Mouse (Mus musculus) gastrocnemius, adult 2 months (tissue): ENCODE results near the gene Hs3st4. TPM values are rescaled to one million over a fixed set of nuclear protein-coding genes. Genes with fewer than 3 reads are reported as not detected.

Source experiments
- DNase-seq: peaks from one replicate; pipeline ENCODE4 v3.0.0; 2022
- H3K27ac ChIP-seq: fragments of 200-600 bp; 2 replicates; pipeline ENCODE4 v1.8.1; 2022; ENCODE audit warnings: mild to moderate bottlenecking
- H3K4me3 ChIP-seq: fragments of 200-600 bp; 2 replicates; pipeline ENCODE4 v1.8.1; 2022; ENCODE audit warnings: mild to moderate bottlenecking, moderate library complexity
- CTCF ChIP-seq: fragments of 200-600 bp; IDR thresholded peaks from 2 replicates; pipeline ENCODE4 v1.8.1; 2022; ENCODE audit warnings: antibody characterized with exemption, mild to moderate bottlenecking, moderate library complexity
- intact Hi-C: fragments of 180-260 bp; cut with DNase I; formaldehyde crosslinking; loops from one replicate; pipeline ENCODE4 v1.15.1; 2025
- total RNA-seq, 2 experiments: library from RNA; stranded (reverse); gene quantifications; 2 replicates each; pipeline ENCODE4 v1.2.3; 2021

Gene Hs3st4
- total RNA-seq, 2 experiments from 2014 or later, result not detected

DNA sequence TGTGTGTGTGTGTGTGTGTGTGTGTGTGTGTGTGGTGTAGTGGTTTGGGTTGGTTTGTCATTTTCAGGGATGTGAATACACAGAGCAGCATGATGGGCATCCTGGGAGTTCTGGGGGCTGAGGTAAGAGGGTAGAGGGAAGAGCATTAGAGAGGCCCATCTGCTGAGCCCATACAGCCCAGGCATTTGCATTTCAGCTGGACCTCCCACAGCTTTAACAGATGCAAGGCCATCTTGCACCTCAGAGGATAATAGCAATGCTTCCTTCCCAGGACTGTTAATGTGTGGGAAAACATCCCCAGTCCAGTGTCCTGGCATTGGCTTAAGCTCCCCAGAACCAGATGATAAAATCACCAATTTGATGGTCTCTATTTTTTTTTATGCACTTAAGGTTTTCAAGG is 444.3 kb downstream of the Hs3st4 start:
- intact Hi-C loops, result no loop called here
- TF ChIP-seq CTCF, result no peak

More for the DNA sequence above, 444.3 kb downstream of the Hs3st4 start:
- DNase-seq, result no peak
- Histone ChIP-seq H3K27ac (no peak overlapping the region), H3K4me3 (no peak overlapping the region)
